Mouse (Mus musculus): ENCODE measurements around the gene Ncoa1. TPM values are rescaled to one million over a fixed set of nuclear protein-coding genes. Genes with fewer than 3 reads are reported as not detected.

The Ncoa1 gene
- total RNA-seq (2023), result 10 to 100 TPM; 51.1 to 58.3 TPM

GRCm38 (mm10) chr12:4476832-4477671 lies at the start of gene Ncoa1:
TSS of gene Ncoa1 (minus strand) at chr12:4477182.

GRCm38 (mm10) chr12:4233572-4234508 lies 243.1 kb downstream of the Ncoa1 start, which contains the start of the genes Ptrhd1 and Cenpo:
TSS of gene Ptrhd1 (plus strand) at chr12:4234027.
TSS of gene Cenpo (minus strand) at chr12:4234294.

Other genes with a start within 250 kb of the Ncoa1 start
- 1 to 10 TPM; 3.6 to 5.3 TPM for gene Ptrhd1, start 243.2 kb downstream of the Ncoa1 start, total RNA-seq (2023)
- 10 to 100 TPM; 16.9 to 19.1 TPM for gene Cenpo, start 242.9 kb downstream of the Ncoa1 start, total RNA-seq (2023)
- gene Itsn2, start 115.5 kb upstream of the Ncoa1 start, total RNA-seq (2023), result 100 to 1,000 TPM; 137 to 142 TPM
- gene Gm3625, start 115.7 kb upstream of the Ncoa1 start, total RNA-seq (2023), result not detected

Data from neutrophil, adult 59 days (primary cell).